Mouse (Mus musculus): ENCODE data around the gene Dtwd1.

DNA sequence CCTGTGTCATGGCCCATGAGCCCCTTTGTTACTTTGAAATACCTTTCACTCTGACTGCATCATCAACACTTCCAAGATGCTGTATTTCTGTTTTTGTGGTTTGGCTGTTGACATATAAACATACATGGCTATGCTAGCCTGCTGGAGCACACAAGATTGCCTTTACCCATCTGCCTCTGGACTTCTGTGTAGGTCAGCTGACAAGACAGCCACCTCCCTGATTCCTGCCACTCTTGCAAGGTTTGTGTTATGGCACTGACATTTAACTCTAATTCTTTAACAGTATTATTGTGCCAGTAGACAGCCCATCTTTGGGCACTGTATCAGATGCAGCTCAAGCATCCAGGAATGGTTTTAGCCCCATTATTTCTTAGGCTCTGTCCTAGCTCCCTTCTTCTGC, 14.4 kb downstream of the Dtwd1 start:
- TF ChIP-seq CTCF (IDR thresholded peaks at IDR 0.05; ENCODE audit: borderline replicate concordance, insufficient read depth, low read length) (no peak), POLR2A (IDR thresholded peaks at IDR 0.05; ENCODE audit: low read depth, low read length) (no peak)

Measured in embryonic fibroblast, embryonic 13.5 days (primary cell).